Mouse (Mus musculus) left cerebral cortex, postnatal 36 days (tissue): ENCODE measurements around the gene Gga3. TPM values are rescaled to one million over a fixed set of nuclear protein-coding genes. Genes with fewer than 3 reads are reported as not detected.

ENCODE experiments used
- total RNA-seq, 2 experiments: library from RNA; stranded (reverse); gene quantifications; 2 replicates each; pipeline ENCODE4 v1.2.3; 2021

The Gga3 gene
- total RNA-seq, 2 experiments from 2014 or later, result 70.2 to 74.3 TPM

Other genes starting within 250 kb of the Gga3 start
- 100 to 1,000 TPM; 106 to 107 TPM for gene Hid1, start 236.3 kb downstream of the Gga3 start, total RNA-seq
- 10 to 100 TPM; 20.6 to 23.1 TPM for gene Cdr2l, start 222.1 kb downstream of the Gga3 start, total RNA-seq
- gene Mrpl58, start 200.3 kb downstream of the Gga3 start, total RNA-seq, result 100 to 1,000 TPM; 115 to 119 TPM
- 100 to 1,000 TPM; 417 to 474 TPM for gene Atp5h, start 184.1 kb downstream of the Gga3 start, total RNA-seq
- 10 to 100 TPM; 72.0 to 79.2 TPM for gene Kctd2, start 183.9 kb downstream of the Gga3 start, total RNA-seq
- not detected for gene Trim80, start 163.5 kb downstream of the Gga3 start, total RNA-seq
- gene Slc16a5, start 141.6 kb downstream of the Gga3 start, total RNA-seq, result not detected
- 10 to 100 TPM; 13.0 to 13.5 TPM for gene Armc7, start 128.4 kb downstream of the Gga3 start, total RNA-seq
- 10 to 100 TPM; 61.0 to 69.8 TPM for gene Nt5c, start 112.2 kb downstream of the Gga3 start, total RNA-seq
- gene Jpt1, start 89.7 kb downstream of the Gga3 start, total RNA-seq, result 100 to 1,000 TPM; 143 to 159 TPM
- gene Sumo2, start 67.8 kb downstream of the Gga3 start, total RNA-seq, result 100 to 1,000 TPM; 291 to 294 TPM
- 10 to 100 TPM; 41.6 to 49.9 TPM for gene Nup85, start 39.6 kb downstream of the Gga3 start, total RNA-seq
- 10 to 100 TPM; 49.8 to 57.9 TPM for gene Mrps7, start 126 bp downstream of the Gga3 start, total RNA-seq
- 10 to 100 TPM; 15.1 to 18.1 TPM for gene Mif4gd, start 8.9 kb upstream of the Gga3 start, total RNA-seq
- 10 to 100 TPM; 56.8 to 60.1 TPM for gene Slc25a19, start 24.2 kb upstream of the Gga3 start, total RNA-seq
- 100 to 1,000 TPM; 175 to 190 TPM for gene Grb2, start 104.5 kb upstream of the Gga3 start, total RNA-seq
- gene Tmem94, start 161.4 kb upstream of the Gga3 start, total RNA-seq, result 10 to 100 TPM; 54.9 to 69.9 TPM
- gene Caskin2, start 209.6 kb upstream of the Gga3 start, total RNA-seq, result 10 to 100 TPM; 19.1 to 19.9 TPM
- gene Tsen54, start 210.7 kb upstream of the Gga3 start, total RNA-seq, result 10 to 100 TPM; 10.6 to 16.0 TPM
- gene Llgl2, start 220.0 kb upstream of the Gga3 start, total RNA-seq, result 1 to 10 TPM; 2.6 to 3.9 TPM